Mouse (Mus musculus): ENCODE data around the gene Vsx1. TPM values are rescaled to one million over a fixed set of nuclear protein-coding genes. Genes with fewer than 3 reads are reported as not detected.

The Vsx1 gene
- polyA plus RNA-seq, 1 experiment from 2014 or later = 0.05 TPM

- WGBS = 3% methylated on average over 3 of the region's 3 CpGs
These were observed 10.8 kb downstream of the Vsx1 start for GRCm38 (mm10) chr2:150678392-150678791.

GRCm38 (mm10) chr2:150675525-150675924 lies 13.6 kb downstream of the Vsx1 start:
- no peak overlapping the region for H3K9ac ChIP-seq (replicated peaks)
- 22% methylated on average over 1 of the region's 1 CpGs for WGBS
- peaks cover 17% of the 10 kb centered on the region for H3K27me3 ChIP-seq (replicated peaks)
- H3K9me3 ChIP-seq (replicated peaks) = no peaks in the 10 kb centered on the region
- ATAC-seq (ENCODE audit: low FRiP score) = no peak
- no peak overlapping the region for H3K27ac ChIP-seq (replicated peaks)
- no peaks in the 10 kb centered on the region for H3K36me3 ChIP-seq
- no peak overlapping the region for H3K4me3 ChIP-seq (replicated peaks)
- H3K4me2 ChIP-seq = no peak overlapping the region
- no peaks in the 10 kb centered on the region for H3K4me1 ChIP-seq

More at GRCm38 (mm10) chr2:150678392-150678791, 10.8 kb downstream of the Vsx1 start:
- Histone ChIP-seq H3K4me1 (no peaks in the 10 kb centered on the region), H3K27ac (replicated peaks) (no peak overlapping the region), H3K4me3 (replicated peaks) (no peak overlapping the region), H3K9me3 (replicated peaks) (no peaks in the 10 kb centered on the region), H3K36me3 (no peaks in the 10 kb centered on the region), H3K9ac (replicated peaks) (no peak overlapping the region), H3K4me2 (no peak overlapping the region), H3K27me3 (replicated peaks) (peaks cover 17% of the 10 kb centered on the region; the same call in 1 of the 2 replicates)
- ATAC-seq (ENCODE audit: low FRiP score) = no peak

GRCm38 (mm10) chr2:150674900-150675299 lies 14.3 kb downstream of the Vsx1 start:
- WGBS = 7% methylated on average over 2 of the region's 2 CpGs
- Histone ChIP-seq H3K4me3 (replicated peaks) (no peak overlapping the region), H3K4me2 (no peak overlapping the region), H3K27me3 (replicated peaks) (peaks cover 18% of the 10 kb centered on the region), H3K36me3 (no peaks in the 10 kb centered on the region), H3K27ac (replicated peaks) (no peak overlapping the region), H3K4me1 (no peaks in the 10 kb centered on the region), H3K9me3 (replicated peaks) (no peaks in the 10 kb centered on the region), H3K9ac (replicated peaks) (no peak overlapping the region)
- peak; percentile 64 for ATAC-seq (ENCODE audit: low FRiP score)

- Histone ChIP-seq H3K4me2 (no peak overlapping the region), H3K27ac (replicated peaks) (no peak overlapping the region), H3K36me3 (no peaks in the 10 kb centered on the region), H3K9me3 (replicated peaks) (no peaks in the 10 kb centered on the region), H3K9ac (replicated peaks) (no peak overlapping the region), H3K4me3 (replicated peaks) (no peak overlapping the region), H3K27me3 (replicated peaks) (peaks cover 22% of the 10 kb centered on the region), H3K4me1 (no peaks in the 10 kb centered on the region)
- 88% methylated on average over 11 of the region's 11 CpGs for WGBS
- no peak for ATAC-seq (ENCODE audit: low FRiP score)
These were observed 15.2 kb downstream of the Vsx1 start for GRCm38 (mm10) chr2:150673929-150674328.

GRCm38 (mm10) chr2:150671609-150672290 lies 17.4 kb downstream of the Vsx1 start:
- Histone ChIP-seq H3K27me3 (replicated peaks) (peaks cover 18% of the 10 kb centered on the region), H3K9ac (replicated peaks) (no peak overlapping the region)
- ATAC-seq (ENCODE audit: low FRiP score) = no peak

GRCm38 (mm10) chr2:150670926-150671325 lies 18.2 kb downstream of the Vsx1 start:
- Histone ChIP-seq H3K4me2 (no peak overlapping the region), H3K4me3 (replicated peaks) (no peak overlapping the region), H3K9ac (replicated peaks) (no peak overlapping the region), H3K4me1 (peaks cover 19% of the 10 kb centered on the region), H3K9me3 (replicated peaks) (no peaks in the 10 kb centered on the region), H3K27ac (replicated peaks) (no peak overlapping the region), H3K36me3 (no peaks in the 10 kb centered on the region), H3K27me3 (replicated peaks) (peaks cover 15% of the 10 kb centered on the region)
- ATAC-seq (ENCODE audit: low FRiP score) = no peak
- 96% methylated on average over 1 of the region's 1 CpGs for WGBS

More at GRCm38 (mm10) chr2:150671609-150672290, 17.4 kb downstream of the Vsx1 start:
- Histone ChIP-seq H3K36me3 (no peaks in the 10 kb centered on the region), H3K27ac (replicated peaks) (no peak overlapping the region), H3K4me3 (replicated peaks) (no peak overlapping the region), H3K4me1 (peaks cover 17% of the 10 kb centered on the region), H3K9me3 (replicated peaks) (no peaks in the 10 kb centered on the region), H3K4me2 (no peak overlapping the region)
- WGBS = 83% methylated on average over 8 of the region's 8 CpGs

- Histone ChIP-seq H3K27ac (replicated peaks) (no peak overlapping the region), H3K9ac (replicated peaks) (no peak overlapping the region), H3K4me1 (peaks cover 19% of the 10 kb centered on the region), H3K4me2 (no peak overlapping the region), H3K4me3 (replicated peaks) (no peak overlapping the region), H3K36me3 (no peaks in the 10 kb centered on the region), H3K27me3 (replicated peaks) (peaks cover 15% of the 10 kb centered on the region), H3K9me3 (replicated peaks) (no peaks in the 10 kb centered on the region)
- WGBS = 78% methylated on average over 2 of the region's 2 CpGs
- ATAC-seq (ENCODE audit: low FRiP score) = no peak
These were observed 19.6 kb downstream of the Vsx1 start for GRCm38 (mm10) chr2:150669454-150670045.

- Histone ChIP-seq H3K27ac (replicated peaks) (no peak overlapping the region), H3K4me3 (replicated peaks) (no peak overlapping the region), H3K4me2 (no peak overlapping the region; the same call in 1 of the 2 replicates), H3K9me3 (replicated peaks) (no peaks in the 10 kb centered on the region), H3K4me1 (peaks cover 19% of the 10 kb centered on the region), H3K36me3 (no peaks in the 10 kb centered on the region), H3K9ac (replicated peaks) (0 out of 2 replicates have a peak overlapping the region, but pooled peaks have one; percentile 75), H3K27me3 (replicated peaks) (peaks cover 15% of the 10 kb centered on the region)
- no peak for ATAC-seq (ENCODE audit: low FRiP score)
- 84% methylated on average over 5 of the region's 5 CpGs for WGBS
These were observed 20.2 kb downstream of the Vsx1 start for GRCm38 (mm10) chr2:150668956-150669355.

GRCm38 (mm10) chr2:150667820-150668766 lies 21.1 kb downstream of the Vsx1 start, which contains the start of gene Acss1:
Acss1 (minus strand) TSS chr2:150668500.
- Histone ChIP-seq H3K9ac (replicated peaks) (peak within 1 kb of the TSS; percentile 75), H3K36me3 (no peaks in the 10 kb centered on the region), H3K4me2 (peak within 1 kb of the TSS; percentile 92), H3K27ac (replicated peaks) (peak within 1 kb of the TSS; percentile 74), H3K9me3 (replicated peaks) (no peaks in the 10 kb centered on the region), H3K4me1 (peaks cover 19% of the 10 kb centered on the region), H3K4me3 (replicated peaks) (peak within 1 kb of the TSS; percentile 70), H3K27me3 (replicated peaks) (peaks cover 15% of the 10 kb centered on the region)
- WGBS = 2% methylated on average over 61 of the region's 61 CpGs
- ATAC-seq (ENCODE audit: low FRiP score) = peak; percentile 85

- Histone ChIP-seq H3K27ac (replicated peaks) (peak overlapping the region; percentile 74), H3K9ac (replicated peaks) (peak overlapping the region; percentile 75), H3K9me3 (replicated peaks) (no peaks in the 10 kb centered on the region), H3K4me1 (peaks cover 19% of the 10 kb centered on the region), H3K27me3 (replicated peaks) (peaks cover 15% of the 10 kb centered on the region), H3K36me3 (no peaks in the 10 kb centered on the region), H3K4me3 (replicated peaks) (peak overlapping the region; percentile 70), H3K4me2 (peak overlapping the region; percentile 92)
- 4% methylated on average over 17 of the region's 17 CpGs for WGBS
- ATAC-seq (ENCODE audit: low FRiP score) = peak; percentile 64
These were observed 21.9 kb downstream of the Vsx1 start for GRCm38 (mm10) chr2:150667065-150667819.

- no peak for ATAC-seq (ENCODE audit: low FRiP score)
- Histone ChIP-seq H3K4me2 (peak overlapping the region; percentile 92), H3K4me1 (peaks cover 19% of the 10 kb centered on the region), H3K9ac (replicated peaks) (peak overlapping the region; percentile 75), H3K27ac (replicated peaks) (peak overlapping the region; percentile 74), H3K9me3 (replicated peaks) (no peaks in the 10 kb centered on the region), H3K36me3 (no peaks in the 10 kb centered on the region), H3K27me3 (replicated peaks) (peaks cover 15% of the 10 kb centered on the region), H3K4me3 (replicated peaks) (peak overlapping the region; percentile 70)
- 43% methylated on average over 7 of the region's 7 CpGs for WGBS
These were observed 22.5 kb downstream of the Vsx1 start for GRCm38 (mm10) chr2:150666723-150667064.
